Mouse (Mus musculus): Measurements from ENCODE around the gene Gpatch4. TPM values are rescaled to one million over a fixed set of nuclear protein-coding genes. Genes with fewer than 3 reads are reported as not detected.

Gene Gpatch4
- total and polyA plus RNA-seq, 3 experiments: 16.6 to 48.1 (median 27.8) TPM

DNA sequence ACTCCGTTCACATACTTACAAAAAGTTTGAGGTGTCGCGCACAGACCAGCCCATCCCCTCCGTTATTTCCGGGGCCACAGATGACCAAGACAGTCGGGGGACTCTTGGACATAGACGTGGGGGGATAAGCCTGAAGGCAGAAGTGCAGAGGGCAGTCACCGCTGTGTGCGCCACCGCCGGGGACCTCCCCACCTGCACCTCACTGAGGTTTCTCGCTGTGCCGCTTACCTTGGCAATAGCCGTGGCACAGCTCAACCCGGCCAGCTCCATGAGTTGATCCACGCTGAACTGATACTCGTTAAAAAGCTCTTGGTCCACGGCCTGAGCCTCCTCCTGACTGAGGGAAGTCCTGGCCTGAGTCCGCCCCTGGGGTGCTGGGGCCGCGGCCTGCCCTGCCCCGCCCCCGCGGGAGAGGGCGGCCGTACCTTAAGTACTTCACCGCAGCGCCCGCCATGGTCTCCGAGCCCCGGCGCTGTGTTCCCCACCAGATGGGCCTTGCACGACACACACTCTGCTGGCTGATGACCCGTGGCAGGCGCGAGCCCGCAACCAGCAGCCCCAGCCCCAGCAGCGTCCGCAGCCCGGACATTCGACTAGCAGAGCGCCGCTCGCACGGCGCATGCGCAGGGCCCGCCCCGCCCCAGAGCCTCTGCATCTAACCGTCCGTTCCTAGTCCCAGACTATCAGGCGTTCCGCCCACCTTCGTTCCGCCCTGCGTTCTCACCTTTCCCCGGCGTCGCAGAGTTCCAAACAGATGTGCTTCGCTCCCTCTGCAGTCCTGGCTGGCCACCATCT, 15.2 kb downstream of the Gpatch4 start, which contains the start of gene Naxe:
TSS of gene Naxe (minus strand) at position 594 of the 795 bp plus-strand sequence.
- Histone ChIP-seq H3K9me3 (replicated peaks) (no peaks in the 10 kb centered on the region), H3K4me3 (ENCODE audit: low read depth, low read length) (peak within 1 kb of the TSS; percentile 90), H3K36me3 (replicated peaks) (peaks cover 39% of the 10 kb centered on the region), H3K4me1 (ENCODE audit: insufficient read depth, low read depth, low read length) (peaks cover 23% of the 10 kb centered on the region), H3K27me3 (ENCODE audit: insufficient read depth, low read length) (no peaks in the 10 kb centered on the region)
- DNase-seq (ENCODE audit: low spot score): peak; percentile 81
- ATAC-seq (ENCODE audit: extremely low read depth, insufficient number of reproducible peaks, low FRiP score, poor library complexity, severe bottlenecking): peak; percentile 40; the same call in 1 of the 2 replicates
- TF ChIP-seq CTCF (IDR thresholded peaks at IDR 0.05; ENCODE audit: low read depth, low read length) (no peak), POLR2AphosphoS5 (IDR thresholded peaks at IDR 0.05; ENCODE audit: insufficient replicate concordance, low read depth, low read length) (no peak), GATA2 (IDR thresholded peaks at IDR 0.05; ENCODE audit: borderline replicate concordance, low read depth, low read length) (no peak), GATA1 (IDR thresholded peaks at IDR 0.05; ENCODE audit: borderline replicate concordance, low read length) (no peak), TAL1 (conservative IDR thresholded peaks at IDR 0.05; ENCODE audit: low read depth, low read length) (no peak)

DNA sequence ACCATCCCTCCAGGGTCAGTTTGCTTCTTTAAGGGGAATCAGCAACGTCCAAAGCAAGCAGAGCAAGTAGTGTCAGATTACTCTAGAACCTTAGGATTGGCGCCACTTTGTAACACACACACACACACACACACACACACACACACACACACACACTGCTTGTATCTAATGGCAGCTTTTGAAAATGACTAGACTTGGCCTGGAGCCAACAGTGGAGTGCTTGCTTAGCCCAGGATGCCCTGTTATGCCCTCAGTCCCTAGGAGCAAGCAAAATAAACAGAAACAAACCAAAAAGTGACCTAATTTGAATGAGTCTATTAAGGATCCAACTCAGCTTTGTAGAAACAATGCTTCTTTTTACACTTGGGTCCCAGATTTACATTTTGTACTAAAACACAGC, 25.5 kb downstream of the Gpatch4 start:
- no peak for TF ChIP-seq TAL1 (conservative IDR thresholded peaks at IDR 0.05; ENCODE audit: low read depth, low read length)
- TF ChIP-seq GATA1 (IDR thresholded peaks at IDR 0.05; ENCODE audit: borderline replicate concordance, low read length): no peak
- TF ChIP-seq GATA2 (IDR thresholded peaks at IDR 0.05; ENCODE audit: borderline replicate concordance, low read depth, low read length): no peak
- no peak for TF ChIP-seq CTCF (IDR thresholded peaks at IDR 0.05; ENCODE audit: low read depth, low read length)
- no peak for TF ChIP-seq POLR2AphosphoS5 (IDR thresholded peaks at IDR 0.05; ENCODE audit: insufficient replicate concordance, low read depth, low read length)
- peaks cover 4% of the 10 kb centered on the region; the same call in 1 of the 2 replicates for H3K4me1 ChIP-seq (ENCODE audit: insufficient read depth, low read depth, low read length)
- peaks cover 27% of the 10 kb centered on the region for H3K27me3 ChIP-seq (ENCODE audit: insufficient read depth, low read length)
- no peaks in the 10 kb centered on the region for H3K9me3 ChIP-seq (replicated peaks)
- H3K4me3 ChIP-seq (ENCODE audit: low read depth, low read length): no peak overlapping the region
- H3K36me3 ChIP-seq (replicated peaks): no peaks in the 10 kb centered on the region
- ATAC-seq (ENCODE audit: extremely low read depth, insufficient number of reproducible peaks, low FRiP score, poor library complexity, severe bottlenecking): no peak
- DNase-seq (ENCODE audit: low spot score): no peak

DNA sequence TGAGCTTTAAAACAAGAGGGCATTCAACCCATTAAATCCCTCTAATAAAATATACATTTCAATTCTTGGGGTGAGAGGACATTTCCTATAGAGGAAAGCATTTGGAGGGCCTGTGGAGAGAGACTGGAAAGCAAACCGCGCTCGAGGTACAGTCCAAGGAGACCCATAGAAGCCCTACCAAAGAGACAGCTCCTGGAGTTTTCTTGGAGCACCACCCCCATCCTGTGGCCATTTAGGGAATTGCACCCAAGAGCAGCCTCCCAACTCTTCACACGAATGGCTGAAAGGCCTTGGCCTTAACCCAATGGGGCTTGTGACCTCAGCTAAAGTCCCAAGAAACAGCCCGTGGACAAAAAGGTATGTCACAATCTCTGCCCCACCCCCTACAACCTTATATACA, 28.9 kb downstream of the Gpatch4 start:
- TF ChIP-seq CTCF (IDR thresholded peaks at IDR 0.05; ENCODE audit: low read depth, low read length) (peak; percentile 75), GATA1 (IDR thresholded peaks at IDR 0.05; ENCODE audit: borderline replicate concordance, low read length) (no peak)
- Histone ChIP-seq H3K36me3 (replicated peaks) (no peaks in the 10 kb centered on the region), H3K4me1 (ENCODE audit: insufficient read depth, low read depth, low read length) (peaks cover 4% of the 10 kb centered on the region; the same call in 1 of the 2 replicates), H3K27me3 (ENCODE audit: insufficient read depth, low read length) (peaks cover 52% of the 10 kb centered on the region), H3K9me3 (replicated peaks) (no peaks in the 10 kb centered on the region), H3K4me3 (ENCODE audit: low read depth, low read length) (no peak overlapping the region)
- ATAC-seq (ENCODE audit: extremely low read depth, insufficient number of reproducible peaks, low FRiP score, poor library complexity, severe bottlenecking) (peak; percentile 49; the same call in 1 of the 2 replicates), DNase-seq (ENCODE audit: low spot score) (peak; percentile 73)

DNA sequence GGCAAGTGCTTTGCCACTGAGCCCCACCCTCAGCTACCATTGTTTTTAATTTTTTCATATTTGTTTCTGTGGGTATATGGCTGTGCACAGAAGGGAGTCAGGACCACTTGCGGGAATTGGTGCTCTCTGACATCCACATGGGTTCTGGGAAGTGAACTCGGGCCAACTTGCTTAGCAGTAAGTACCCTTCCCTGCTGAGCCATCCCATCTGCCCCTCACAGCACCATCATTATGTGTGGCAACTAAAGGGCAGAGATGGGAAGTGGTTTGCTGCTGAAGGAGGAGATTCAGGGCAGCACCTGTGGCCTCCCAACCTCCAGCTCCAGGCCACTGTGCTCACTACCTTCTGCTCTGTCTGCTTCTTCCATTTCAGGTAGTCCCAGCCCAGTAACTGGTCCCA, 30.7 kb downstream of the Gpatch4 start:
- Histone ChIP-seq H3K27me3 (ENCODE audit: insufficient read depth, low read length) (peaks cover 58% of the 10 kb centered on the region), H3K4me1 (ENCODE audit: insufficient read depth, low read depth, low read length) (peaks cover 4% of the 10 kb centered on the region; the same call in 1 of the 2 replicates), H3K9me3 (replicated peaks) (no peaks in the 10 kb centered on the region), H3K4me3 (ENCODE audit: low read depth, low read length) (no peak overlapping the region), H3K36me3 (replicated peaks) (no peaks in the 10 kb centered on the region)
- ATAC-seq (ENCODE audit: extremely low read depth, insufficient number of reproducible peaks, low FRiP score, poor library complexity, severe bottlenecking): no peak
- DNase-seq (ENCODE audit: low spot score): no peak
- TF ChIP-seq GATA2 (IDR thresholded peaks at IDR 0.05; ENCODE audit: borderline replicate concordance, low read depth, low read length) (no peak), TAL1 (conservative IDR thresholded peaks at IDR 0.05; ENCODE audit: low read depth, low read length) (no peak), POLR2AphosphoS5 (IDR thresholded peaks at IDR 0.05; ENCODE audit: insufficient replicate concordance, low read depth, low read length) (no peak), CTCF (IDR thresholded peaks at IDR 0.05; ENCODE audit: low read depth, low read length) (no peak)

DNA sequence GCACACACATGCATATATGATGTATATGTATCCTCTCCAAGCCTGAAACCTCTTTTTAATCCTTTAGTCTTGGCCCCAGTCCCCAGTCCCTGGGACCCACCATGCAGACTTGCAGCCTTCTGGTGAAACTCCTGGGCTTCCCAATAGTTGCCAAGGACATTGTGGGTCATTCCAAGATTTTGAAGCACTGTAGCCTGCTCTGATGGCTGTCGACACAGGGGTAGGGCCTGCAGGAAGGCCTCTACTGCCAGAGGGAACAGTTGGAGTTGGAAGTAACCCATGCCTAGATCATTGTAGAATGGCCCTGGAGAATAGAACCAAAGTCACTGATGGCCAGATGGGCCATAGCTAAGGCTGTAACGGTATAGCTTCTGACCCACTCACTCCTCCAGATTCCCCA, 31.4 kb downstream of the Gpatch4 start:
- ATAC-seq (ENCODE audit: extremely low read depth, insufficient number of reproducible peaks, low FRiP score, poor library complexity, severe bottlenecking) (no peak), DNase-seq (ENCODE audit: low spot score) (no peak)
- Histone ChIP-seq H3K36me3 (replicated peaks) (no peaks in the 10 kb centered on the region), H3K4me1 (ENCODE audit: insufficient read depth, low read depth, low read length) (peaks cover 4% of the 10 kb centered on the region; the same call in 1 of the 2 replicates), H3K4me3 (ENCODE audit: low read depth, low read length) (no peak overlapping the region), H3K9me3 (replicated peaks) (no peaks in the 10 kb centered on the region), H3K27me3 (ENCODE audit: insufficient read depth, low read length) (peaks cover 63% of the 10 kb centered on the region)
- no peak for TF ChIP-seq GATA2 (IDR thresholded peaks at IDR 0.05; ENCODE audit: borderline replicate concordance, low read depth, low read length)
- no peak for TF ChIP-seq TAL1 (conservative IDR thresholded peaks at IDR 0.05; ENCODE audit: low read depth, low read length)
- no peak for TF ChIP-seq GATA1 (IDR thresholded peaks at IDR 0.05; ENCODE audit: borderline replicate concordance, low read length)
- TF ChIP-seq CTCF (IDR thresholded peaks at IDR 0.05; ENCODE audit: low read depth, low read length): no peak
- no peak for TF ChIP-seq POLR2AphosphoS5 (IDR thresholded peaks at IDR 0.05; ENCODE audit: insufficient replicate concordance, low read depth, low read length)

DNA sequence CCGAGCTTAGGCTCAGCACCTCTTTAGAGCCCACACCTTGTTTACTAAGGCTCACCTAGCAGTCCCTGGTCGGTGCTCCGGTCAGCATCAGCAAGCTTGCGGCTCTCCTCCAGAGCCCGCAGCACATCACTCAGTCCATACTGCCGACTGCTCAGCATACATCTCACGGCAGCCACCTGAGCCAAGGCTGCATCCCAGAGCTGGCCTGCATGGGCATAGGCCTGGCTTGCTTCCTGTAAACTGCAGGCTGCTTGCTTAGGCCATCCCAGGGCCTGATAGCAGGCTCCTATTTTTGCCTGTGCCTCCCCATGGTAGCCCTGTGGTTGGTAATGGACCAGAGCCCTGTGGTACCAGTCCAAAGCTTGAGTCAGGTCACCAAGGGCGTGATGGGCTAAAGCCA, 31.9 kb downstream of the Gpatch4 start:
- Histone ChIP-seq H3K27me3 (ENCODE audit: insufficient read depth, low read length) (peaks cover 62% of the 10 kb centered on the region), H3K36me3 (replicated peaks) (no peaks in the 10 kb centered on the region), H3K9me3 (replicated peaks) (no peaks in the 10 kb centered on the region), H3K4me1 (ENCODE audit: insufficient read depth, low read depth, low read length) (peaks cover 4% of the 10 kb centered on the region; the same call in 1 of the 2 replicates), H3K4me3 (ENCODE audit: low read depth, low read length) (no peak overlapping the region)
- no peak for DNase-seq (ENCODE audit: low spot score)
- TF ChIP-seq CTCF (IDR thresholded peaks at IDR 0.05; ENCODE audit: low read depth, low read length): no peak
- no peak for TF ChIP-seq TAL1 (conservative IDR thresholded peaks at IDR 0.05; ENCODE audit: low read depth, low read length)
- TF ChIP-seq POLR2AphosphoS5 (IDR thresholded peaks at IDR 0.05; ENCODE audit: insufficient replicate concordance, low read depth, low read length): no peak
- TF ChIP-seq GATA1 (IDR thresholded peaks at IDR 0.05; ENCODE audit: borderline replicate concordance, low read length): no peak
- no peak for TF ChIP-seq GATA2 (IDR thresholded peaks at IDR 0.05; ENCODE audit: borderline replicate concordance, low read depth, low read length)
- ATAC-seq (ENCODE audit: extremely low read depth, insufficient number of reproducible peaks, low FRiP score, poor library complexity, severe bottlenecking): no peak

Measured in G1E (cell line).